Mouse (Mus musculus) embryonic facial prominence, embryonic 13.5 days (tissue): ENCODE results near the gene Hivep2. TPM values are rescaled to one million over a fixed set of nuclear protein-coding genes. Genes with fewer than 3 reads are reported as not detected.
A peak's percentile ranks its signal among the peaks of the same experiment; 100 is the strongest.

Experiments
- ATAC-seq: fragments of 200-750 bp; cut with Nextera tagmentation; 2 replicates; pipeline ENCODE4 v1.8.0; 2017; ENCODE audit warnings: low read depth; ENCODE audit not compliant: insufficient number of reproducible peaks, insufficient read depth, low FRiP score, low TSS enrichment
- H3K27ac ChIP-seq: fragments of 300-500 bp; sonication (generic); 2 replicates; pipeline ENCODE4 v1.5.1; 2015; ENCODE audit warnings: moderate library complexity, mild to moderate bottlenecking, inconsistent platforms
- H3K27me3 ChIP-seq: fragments of 300-500 bp; sonication (generic); 2 replicates; pipeline ENCODE4 v1.6.1; 2015; ENCODE audit warnings: mild to moderate bottlenecking, inconsistent platforms
- H3K36me3 ChIP-seq: fragments of 300-500 bp; sonication (generic); 2 replicates; pipeline ENCODE4 v1.6.1; 2015; ENCODE audit warnings: mild to moderate bottlenecking, inconsistent platforms
- H3K4me1 ChIP-seq: fragments of 300-500 bp; sonication (generic); 2 replicates; pipeline ENCODE4 v1.6.1; 2015; ENCODE audit warnings: inconsistent platforms
- H3K4me2 ChIP-seq: fragments of 300-500 bp; sonication (generic); 2 replicates; pipeline ENCODE4 v1.6.1; 2015; ENCODE audit warnings: moderate library complexity, mild to moderate bottlenecking, inconsistent platforms
- H3K4me3 ChIP-seq: fragments of 300-500 bp; sonication (generic); 2 replicates; pipeline ENCODE4 v1.5.1; 2015; ENCODE audit warnings: mild to moderate bottlenecking, inconsistent platforms
- H3K9ac ChIP-seq: fragments of 300-500 bp; sonication (generic); 2 replicates; pipeline ENCODE4 v1.6.1; 2015; ENCODE audit warnings: mild to moderate bottlenecking, inconsistent platforms
- H3K9me3 ChIP-seq: fragments of 300-500 bp; sonication (generic); 2 replicates; pipeline ENCODE4 v1.6.1; 2016; ENCODE audit warnings: inconsistent platforms
- WGBS: fragments of 180-500 bp; shearing (Covaris S2); methylation state at CpG from one replicate; pipeline ENCODE4 v1.1.7; 2015; ENCODE audit warnings: mixed read lengths; 5-methylcytosine and 5-hydroxymethylcytosine counted together
- polyA plus RNA-seq: library from polyadenylated mRNA; unstranded; fragments of >200 nt; fragmentation: Nextera tagmentation; extraction: Ambion mirVana; gene quantifications from 2 replicates; pipeline ENCODE4 v1.2.1, GENCODE M21; 2015

Hivep2 gene
- polyA plus RNA-seq, 1 experiment from 2014 or later, result 7.3 TPM

DNA sequence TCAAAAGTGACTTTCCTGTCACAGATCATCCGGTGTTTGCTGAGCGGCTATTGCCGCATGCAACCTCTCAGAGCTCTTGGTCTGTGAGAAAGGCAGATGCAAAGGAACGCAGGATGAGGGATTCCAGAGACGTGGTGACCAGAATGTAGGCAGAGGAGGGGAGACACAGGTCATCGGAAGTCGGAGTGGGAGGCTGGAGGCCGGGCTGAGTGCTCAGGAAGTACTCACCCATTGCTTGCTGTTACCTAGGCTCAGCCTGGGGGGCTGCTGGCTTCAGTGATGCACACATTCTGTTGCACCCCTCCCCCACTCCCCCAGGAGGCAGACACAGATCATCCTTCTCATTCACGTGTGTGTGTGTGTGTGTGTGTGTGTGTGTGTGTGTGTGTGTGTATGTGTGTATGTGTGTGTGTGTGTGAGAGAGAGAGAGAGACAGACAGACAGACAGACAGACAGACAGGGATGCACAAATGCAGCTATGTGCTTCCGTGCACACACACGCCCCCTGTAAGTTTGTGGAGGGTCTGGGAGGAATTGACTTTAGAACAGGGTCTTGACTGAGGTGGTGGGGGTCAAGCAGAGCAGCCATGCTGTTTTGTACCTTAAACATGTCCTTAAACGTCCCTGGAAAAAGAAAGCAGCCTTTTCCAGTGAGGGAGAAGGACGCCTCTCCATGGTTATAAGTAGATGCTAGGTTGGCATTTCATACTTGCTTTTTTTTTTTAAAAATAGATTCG is 78.3 kb downstream of the Hivep2 start:
- Histone ChIP-seq H3K27me3 (no peaks in the 10 kb centered on the region), H3K36me3 (no peaks in the 10 kb centered on the region), H3K27ac (no peak overlapping the region), H3K4me3 (no peak overlapping the region), H3K4me2 (peak overlapping the region; percentile 9; the same call in 1 of the 2 replicates), H3K4me1 (peaks cover 48% of the 10 kb centered on the region), H3K9ac (no peak overlapping the region), H3K9me3 (no peaks in the 10 kb centered on the region)
- no peak for ATAC-seq
- WGBS, result 38% methylated on average over 14 of the region's 14 CpGs

DNA sequence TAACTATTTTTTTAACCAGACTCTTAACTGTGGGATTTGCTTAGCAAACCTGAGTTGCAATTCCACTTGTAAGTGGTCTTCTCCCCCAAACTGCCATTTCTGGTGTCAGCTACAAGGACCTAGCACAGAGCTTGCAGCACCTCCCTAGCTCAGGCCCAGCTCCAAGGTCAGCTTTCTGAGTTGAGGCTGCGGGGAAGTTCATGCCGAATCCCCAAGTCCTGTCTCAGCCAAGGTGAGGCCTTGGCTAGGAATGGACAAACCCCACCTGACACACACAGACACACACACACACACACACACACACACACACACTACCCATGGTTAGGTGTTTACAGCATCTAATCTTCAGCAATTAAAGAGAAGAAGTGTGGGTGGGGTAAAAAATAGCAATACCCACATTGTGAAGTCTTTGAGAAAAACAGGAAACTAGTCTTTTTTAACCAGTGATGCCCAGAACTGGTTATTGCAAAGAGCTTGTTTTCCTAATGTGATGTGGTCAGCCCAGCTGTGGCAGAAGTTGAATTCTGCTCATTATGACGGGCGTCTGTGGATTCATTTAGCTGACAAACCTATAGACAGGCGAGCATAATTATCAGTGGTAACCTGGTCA is 79.0 kb downstream of the Hivep2 start:
- peaks cover 49% of the 10 kb centered on the region for H3K4me1 ChIP-seq
- 73% methylated on average over 5 of the region's 5 CpGs for WGBS
- H3K27ac ChIP-seq, result no peak overlapping the region
- no peaks in the 10 kb centered on the region for H3K36me3 ChIP-seq
- H3K9ac ChIP-seq, result no peak overlapping the region
- H3K27me3 ChIP-seq, result no peaks in the 10 kb centered on the region
- ATAC-seq, result no peak
- H3K9me3 ChIP-seq, result no peaks in the 10 kb centered on the region
- H3K4me3 ChIP-seq, result no peak overlapping the region
- no peak overlapping the region for H3K4me2 ChIP-seq

DNA sequence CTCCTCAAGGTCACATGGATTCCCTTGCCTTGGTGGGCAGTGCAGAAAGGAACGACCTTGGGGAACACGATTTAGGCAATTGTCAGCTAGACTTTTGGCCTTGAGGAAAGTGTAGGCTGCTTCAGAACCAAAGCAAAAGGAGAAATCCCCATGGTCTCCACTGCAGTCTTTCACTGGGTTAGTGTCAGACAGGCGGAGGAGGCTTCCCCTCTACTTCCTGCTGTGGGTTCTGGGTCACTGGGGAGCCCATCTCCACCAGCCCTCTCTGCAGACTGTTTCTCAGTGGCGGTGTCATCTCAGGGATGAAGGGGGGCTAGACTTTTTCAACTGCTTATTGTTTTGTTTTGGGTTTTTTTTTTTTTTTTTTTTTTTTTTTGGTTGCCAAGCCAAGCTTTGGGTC is 79.9 kb downstream of the Hivep2 start:
- no peak overlapping the region for H3K27ac ChIP-seq
- no peaks in the 10 kb centered on the region for H3K9me3 ChIP-seq
- ATAC-seq, result no peak
- WGBS, result 27% methylated on average over 4 of the region's 4 CpGs
- H3K4me3 ChIP-seq, result no peak overlapping the region
- H3K9ac ChIP-seq, result no peak overlapping the region
- no peak overlapping the region for H3K4me2 ChIP-seq
- no peaks in the 10 kb centered on the region for H3K27me3 ChIP-seq
- no peaks in the 10 kb centered on the region for H3K36me3 ChIP-seq
- H3K4me1 ChIP-seq, result peaks cover 48% of the 10 kb centered on the region

DNA sequence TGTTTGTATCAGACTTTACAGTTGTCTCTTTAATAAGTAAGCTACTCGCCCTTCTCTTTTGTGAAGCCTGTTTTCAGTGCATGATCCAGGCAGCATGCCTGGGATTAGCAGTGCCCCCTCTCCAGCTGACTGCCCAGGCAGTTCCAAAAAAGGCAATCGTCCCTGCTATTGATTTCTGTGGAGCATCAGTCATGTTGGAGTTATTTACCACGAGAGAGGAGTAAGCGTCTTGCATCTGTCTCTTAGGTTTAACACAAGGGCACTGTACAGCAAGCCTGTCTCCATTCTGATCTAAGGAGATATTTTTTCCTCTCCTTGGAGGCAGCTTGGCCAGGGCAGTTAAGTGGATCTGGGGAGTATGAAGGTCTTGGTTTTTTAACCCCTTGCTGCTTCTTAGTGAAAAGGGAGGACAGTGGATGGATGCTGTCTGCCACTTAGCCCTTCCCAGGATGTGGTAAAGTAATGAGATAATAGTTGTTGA is 80.3 kb downstream of the Hivep2 start:
- WGBS, result 11% methylated on average over 4 of the region's 4 CpGs
- H3K4me2 ChIP-seq, result no peak overlapping the region
- no peak overlapping the region for H3K27ac ChIP-seq
- no peaks in the 10 kb centered on the region for H3K9me3 ChIP-seq
- H3K27me3 ChIP-seq, result no peaks in the 10 kb centered on the region
- no peak overlapping the region for H3K4me3 ChIP-seq
- no peak for ATAC-seq
- H3K4me1 ChIP-seq, result peaks cover 45% of the 10 kb centered on the region
- no peak overlapping the region for H3K9ac ChIP-seq
- H3K36me3 ChIP-seq, result no peaks in the 10 kb centered on the region

DNA sequence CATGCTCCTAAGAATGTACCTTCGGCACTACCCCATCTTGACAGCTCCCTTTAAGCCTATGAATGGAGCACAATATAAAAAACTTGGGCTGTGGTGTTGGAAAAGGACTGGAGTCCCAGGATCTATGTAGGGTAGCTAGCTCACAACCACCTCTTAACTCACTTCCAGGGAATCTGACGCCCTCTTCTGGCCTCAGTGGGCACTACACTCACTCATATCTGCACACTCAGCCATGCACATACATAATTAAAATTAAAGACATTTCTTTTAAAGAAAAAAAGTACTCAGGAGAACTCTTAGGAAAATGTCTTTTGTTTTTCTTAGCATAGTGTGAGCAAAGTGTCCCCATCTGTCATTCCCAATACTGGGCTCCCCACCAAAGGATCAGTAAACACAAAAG is 81.1 kb downstream of the Hivep2 start:
- H3K36me3 ChIP-seq, result no peaks in the 10 kb centered on the region
- 45% methylated on average over 2 of the region's 2 CpGs for WGBS
- ATAC-seq, result no peak
- no peak overlapping the region for H3K27ac ChIP-seq
- H3K27me3 ChIP-seq, result no peaks in the 10 kb centered on the region
- no peak overlapping the region for H3K4me3 ChIP-seq
- peaks cover 45% of the 10 kb centered on the region for H3K4me1 ChIP-seq
- no peaks in the 10 kb centered on the region for H3K9me3 ChIP-seq
- no peak overlapping the region for H3K9ac ChIP-seq
- no peak overlapping the region for H3K4me2 ChIP-seq

DNA sequence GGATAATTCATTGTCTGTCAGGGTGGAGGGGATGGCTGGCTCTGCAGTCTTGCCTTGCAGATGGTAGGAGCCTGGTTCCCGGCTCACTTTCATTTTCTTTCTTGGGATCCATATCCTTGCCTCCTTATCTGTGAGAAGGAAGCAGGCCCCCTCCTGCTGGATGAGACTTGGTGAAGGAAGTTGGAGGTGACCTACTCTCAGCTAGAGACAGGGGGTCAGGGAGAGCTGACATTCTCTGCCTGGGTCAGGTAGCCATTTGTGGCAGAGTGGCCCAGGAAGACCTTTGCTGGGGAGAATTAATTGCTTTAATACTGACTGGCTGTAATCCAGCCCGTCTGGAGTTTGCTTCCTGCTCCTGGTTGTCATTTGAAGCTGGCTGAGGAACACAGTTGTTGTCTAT is 81.8 kb downstream of the Hivep2 start:
- Histone ChIP-seq H3K27me3 (no peaks in the 10 kb centered on the region), H3K4me3 (no peak overlapping the region), H3K4me2 (no peak overlapping the region), H3K36me3 (no peaks in the 10 kb centered on the region), H3K4me1 (peaks cover 45% of the 10 kb centered on the region), H3K27ac (no peak overlapping the region), H3K9me3 (no peaks in the 10 kb centered on the region), H3K9ac (0 out of 2 replicates have a peak overlapping the region, but pooled peaks have one; percentile 21)
- no peak for ATAC-seq
- 45% methylated on average over 2 of the region's 2 CpGs for WGBS

DNA sequence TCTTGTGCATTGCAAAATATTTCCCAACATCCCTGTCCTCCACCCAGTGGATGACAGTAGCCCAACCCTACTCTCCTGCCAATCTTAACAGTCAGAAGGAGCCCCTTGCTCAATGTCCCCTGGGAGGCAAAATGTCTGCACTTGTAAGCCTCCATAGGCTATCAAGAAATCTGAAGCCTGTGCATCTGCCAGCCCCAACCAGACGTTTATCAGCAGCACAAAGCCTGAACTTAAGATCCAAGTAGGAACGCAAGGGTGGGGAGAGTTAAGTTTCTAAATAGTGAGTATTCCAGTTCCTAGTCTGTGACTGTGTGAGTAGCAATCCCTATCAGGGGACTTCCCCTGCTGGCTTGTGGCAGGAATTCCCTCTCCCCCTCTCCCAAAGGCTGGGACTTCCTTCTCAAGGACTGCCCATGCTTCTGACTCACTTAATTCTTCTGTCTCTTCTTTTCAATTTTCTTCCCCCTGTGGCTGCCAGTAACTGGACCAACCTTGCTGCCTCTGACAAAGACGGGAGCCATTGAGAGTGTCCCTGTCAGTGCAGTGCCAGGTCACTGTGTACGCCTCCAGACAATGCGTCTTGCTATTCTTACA is 82.5 kb downstream of the Hivep2 start:
- Histone ChIP-seq H3K9ac (no peak overlapping the region), H3K4me2 (no peak overlapping the region), H3K4me1 (peaks cover 45% of the 10 kb centered on the region), H3K27ac (peak overlapping the region; percentile 24; the same call in 1 of the 2 replicates), H3K9me3 (no peaks in the 10 kb centered on the region), H3K4me3 (no peak overlapping the region), H3K36me3 (no peaks in the 10 kb centered on the region), H3K27me3 (no peaks in the 10 kb centered on the region)
- no peak for ATAC-seq
- WGBS, result 50% methylated on average over 5 of the region's 5 CpGs

DNA sequence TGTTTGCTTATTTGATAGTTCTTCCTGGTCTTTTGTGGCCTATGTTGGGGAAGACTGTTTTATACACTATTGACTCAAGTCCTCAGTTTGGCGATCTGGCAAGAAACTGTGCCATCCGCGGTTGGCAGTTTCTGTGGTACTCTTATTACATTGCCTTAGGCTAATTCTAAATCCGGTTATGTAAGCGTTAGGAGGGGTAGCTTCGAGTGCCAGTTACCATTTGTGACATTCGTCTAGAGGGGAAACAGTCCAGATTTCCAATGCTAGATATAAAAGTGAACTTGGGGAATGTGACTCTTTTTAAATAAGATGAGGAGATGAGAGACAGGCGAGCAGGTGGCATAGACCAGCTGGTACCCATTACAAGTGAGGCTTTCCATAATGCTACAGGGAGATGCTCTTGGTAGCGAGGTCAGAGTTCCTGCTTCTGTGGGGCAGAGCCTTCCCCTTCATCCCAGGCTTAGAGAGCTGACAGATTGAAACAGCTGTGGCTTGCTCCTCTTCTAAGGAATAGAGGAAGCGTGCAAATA is 83.1 kb downstream of the Hivep2 start:
- H3K27ac ChIP-seq, result no peak overlapping the region
- ATAC-seq, result no peak
- H3K36me3 ChIP-seq, result no peaks in the 10 kb centered on the region
- H3K27me3 ChIP-seq, result no peaks in the 10 kb centered on the region
- H3K9me3 ChIP-seq, result no peaks in the 10 kb centered on the region
- no peak overlapping the region for H3K4me3 ChIP-seq
- no peak overlapping the region for H3K4me2 ChIP-seq
- no peak overlapping the region for H3K9ac ChIP-seq
- H3K4me1 ChIP-seq, result peaks cover 44% of the 10 kb centered on the region
- 27% methylated on average over 10 of the region's 10 CpGs for WGBS

DNA sequence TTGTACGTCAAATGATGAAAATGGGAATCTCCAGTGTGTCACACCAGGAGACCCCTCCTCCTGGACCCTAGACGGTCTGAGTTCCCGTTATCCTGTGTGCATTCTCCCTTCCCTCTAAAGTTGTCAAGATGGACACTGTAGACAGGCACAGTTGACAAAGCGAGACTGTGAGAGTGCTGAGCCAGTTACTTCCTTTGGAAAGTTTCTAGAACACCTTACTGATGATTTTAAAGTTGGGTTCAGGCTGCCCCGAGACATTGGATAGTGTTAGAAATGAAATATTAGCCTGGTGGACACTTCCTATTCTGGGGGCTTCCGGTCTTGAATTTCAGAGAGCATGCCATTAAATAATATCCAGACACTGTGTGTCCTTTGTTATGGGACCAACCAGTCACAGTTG is 83.8 kb downstream of the Hivep2 start:
- Histone ChIP-seq H3K4me2 (no peak overlapping the region), H3K9me3 (no peaks in the 10 kb centered on the region), H3K4me3 (no peak overlapping the region), H3K27me3 (no peaks in the 10 kb centered on the region), H3K27ac (no peak overlapping the region), H3K4me1 (peaks cover 39% of the 10 kb centered on the region), H3K36me3 (no peaks in the 10 kb centered on the region), H3K9ac (no peak overlapping the region)
- WGBS, result 77% methylated on average over 6 of the region's 6 CpGs
- no peak for ATAC-seq

DNA sequence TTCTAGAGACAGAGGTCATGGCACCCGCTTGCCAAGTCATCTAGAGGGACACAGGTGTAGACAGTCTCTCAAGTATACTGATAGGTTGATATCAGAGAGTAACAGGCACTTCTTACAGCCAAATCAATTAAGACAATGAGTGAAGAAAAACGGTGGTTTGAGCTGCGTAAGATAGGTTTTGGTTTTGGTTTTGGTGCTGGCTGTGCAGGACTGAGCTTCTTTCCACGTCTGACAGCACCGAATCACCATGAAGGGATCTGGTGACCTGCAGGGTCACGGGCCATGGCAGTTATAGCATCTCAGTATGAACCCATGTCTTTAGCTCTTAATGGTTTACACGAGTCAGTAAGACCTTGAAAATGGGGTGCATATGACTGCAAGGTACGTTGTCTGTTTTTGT is 84.7 kb downstream of the Hivep2 start:
- 87% methylated on average over 8 of the region's 8 CpGs for WGBS

DNA sequence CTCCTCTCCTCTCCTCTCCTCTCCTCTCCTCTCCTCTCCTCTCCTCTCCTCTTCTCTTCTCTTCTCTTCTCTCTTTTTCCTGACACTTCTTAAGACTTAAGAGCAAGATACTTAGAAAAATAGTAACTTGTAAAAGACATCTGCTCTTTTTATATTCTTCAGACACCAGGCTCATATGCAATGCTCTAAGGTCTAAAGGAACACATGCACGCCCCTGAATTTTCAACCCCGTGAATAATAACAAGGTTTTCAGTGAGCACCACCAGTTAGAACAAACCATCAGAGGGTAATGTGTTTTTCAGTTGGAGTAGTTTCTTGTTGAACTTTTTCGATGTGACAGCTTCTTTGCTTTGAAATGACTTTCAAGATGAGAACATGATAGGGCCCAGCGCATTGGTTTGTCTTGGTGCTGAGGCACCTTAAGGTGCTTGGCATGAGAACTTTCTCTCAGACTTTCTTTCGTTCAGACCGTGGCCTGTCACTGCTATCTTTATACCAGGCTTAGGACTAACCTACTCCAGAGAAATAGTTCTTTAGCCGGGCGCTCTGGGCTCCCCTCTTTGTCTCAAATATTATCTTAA is 86.3 kb downstream of the Hivep2 start:
- H3K36me3 ChIP-seq, result no peaks in the 10 kb centered on the region
- H3K9me3 ChIP-seq, result no peaks in the 10 kb centered on the region
- no peak overlapping the region for H3K4me2 ChIP-seq
- H3K9ac ChIP-seq, result no peak overlapping the region
- no peak overlapping the region for H3K4me3 ChIP-seq
- H3K27ac ChIP-seq, result no peak overlapping the region
- no peak for ATAC-seq
- 90% methylated on average over 8 of the region's 8 CpGs for WGBS
- H3K4me1 ChIP-seq, result peaks cover 36% of the 10 kb centered on the region
- no peaks in the 10 kb centered on the region for H3K27me3 ChIP-seq

More for the DNA sequence above, 84.7 kb downstream of the Hivep2 start:
- ATAC-seq, result no peak
- H3K4me2 ChIP-seq, result no peak overlapping the region
- no peaks in the 10 kb centered on the region for H3K9me3 ChIP-seq
- no peak overlapping the region for H3K27ac ChIP-seq
- H3K27me3 ChIP-seq, result no peaks in the 10 kb centered on the region
- H3K4me3 ChIP-seq, result no peak overlapping the region
- H3K9ac ChIP-seq, result no peak overlapping the region
- peaks cover 35% of the 10 kb centered on the region for H3K4me1 ChIP-seq
- no peaks in the 10 kb centered on the region for H3K36me3 ChIP-seq
